In the genomic region with DNA sequence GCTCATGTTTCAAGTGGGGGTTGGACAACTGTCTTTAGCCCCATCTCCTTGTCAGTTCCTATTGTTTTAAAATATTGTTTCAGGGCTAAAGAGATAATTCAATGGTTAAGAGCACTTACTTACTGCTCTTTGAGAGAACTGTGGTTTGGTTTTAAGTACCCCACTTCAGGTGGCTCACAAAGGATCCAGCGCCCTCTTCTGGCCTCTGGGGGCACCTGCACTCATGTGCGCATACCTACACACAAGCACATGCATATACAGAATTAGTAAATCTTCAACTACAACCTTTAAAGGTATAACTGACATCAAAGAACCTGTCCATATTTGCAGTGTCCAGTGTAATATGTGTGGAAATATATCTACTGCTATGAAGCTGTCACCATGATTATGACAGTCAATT, we compare ENCODE assay signal across 10 mouse cellular contexts.
DNase-seq lines count a peak whose midpoint lies in the region; ATAC-seq and TF ChIP-seq lines count a peak whose summit lies in the region.
"Had no signal": no experiment of that assay in that cellular context is flagged by ENCODE, and none has a peak within 500 bp of the region (broad histone marks: within the 10 kb centered on the region; RNA-seq: fewer than 3 reads in every experiment).

No protein-coding gene starts in this region.

- DNase-seq in midbrain, postnatal 0 days (ENCODE audit: low spot score): no peak
- DNase-seq in MEL-GATA-1-ER (ENCODE audit: extremely low read depth, low read depth): peak; percentile 20
- no peak for DNase-seq in thymus, postnatal 25 days
- DNase-seq: cerebellum, adult 11-12 months; thymus, adult 2 months had no signal

- H3K9me3 ChIP-seq in heart, embryonic 16.5 days (replicated peaks; ENCODE audit: control insufficient read depth, low read length): peaks cover 9% of the 10 kb centered on the region; the same call in 1 of the 2 replicates
- no peaks in the 10 kb centered on the region for H3K9me3 ChIP-seq in heart, embryonic 11.5 days (replicated peaks; ENCODE audit: control insufficient read depth, low read length)
- H3K9me3 ChIP-seq in midbrain, postnatal 0 days (ENCODE audit: low read length): no peaks in the 10 kb centered on the region
- no peaks in the 10 kb centered on the region for H3K9me3 ChIP-seq in midbrain, embryonic 13.5 days
- H3K9me3 ChIP-seq in hindbrain, embryonic 13.5 days: no peaks in the 10 kb centered on the region
- H3K9me3 ChIP-seq: G1E had no signal

- H3K9ac ChIP-seq in heart, embryonic 16.5 days (ENCODE audit: low read length): no peak overlapping the region
- no peak overlapping the region for H3K9ac ChIP-seq in heart, embryonic 11.5 days (ENCODE audit: low read depth, low read length)
- no peak overlapping the region for H3K9ac ChIP-seq in midbrain, postnatal 0 days (replicated peaks; ENCODE audit: low read length, poor library complexity, severe bottlenecking)
- no peak overlapping the region for H3K9ac ChIP-seq in midbrain, embryonic 13.5 days (replicated peaks)
- H3K9ac ChIP-seq in hindbrain, embryonic 13.5 days: no peak overlapping the region

- no peaks in the 10 kb centered on the region for H3K27me3 ChIP-seq in heart, embryonic 16.5 days (ENCODE audit: control insufficient read depth, insufficient read depth, low read length)
- H3K27me3 ChIP-seq in heart, embryonic 11.5 days (ENCODE audit: control insufficient read depth, insufficient read depth, low read length): no peaks in the 10 kb centered on the region
- no peaks in the 10 kb centered on the region for H3K27me3 ChIP-seq in midbrain, postnatal 0 days (ENCODE audit: insufficient read depth, low read length)
- H3K27me3 ChIP-seq in midbrain, embryonic 13.5 days: no peaks in the 10 kb centered on the region
- no peaks in the 10 kb centered on the region for H3K27me3 ChIP-seq in hindbrain, embryonic 13.5 days

- no peak for ATAC-seq in heart, embryonic 16.5 days (replicated peaks; ENCODE audit: extremely low read depth, insufficient read depth, low FRiP score)
- ATAC-seq in heart, embryonic 11.5 days (replicated peaks; ENCODE audit: insufficient number of reproducible peaks, low FRiP score, low TSS enrichment): no peak
- ATAC-seq in midbrain, postnatal 0 days (ENCODE audit: low FRiP score): no peak
- ATAC-seq in midbrain, embryonic 13.5 days: no peak
- ATAC-seq in hindbrain, embryonic 13.5 days (ENCODE audit: low FRiP score): no peak

- WGBS in heart, embryonic 16.5 days: 78% methylated on average over 2 of the region's 2 CpGs
- 88% methylated on average over 2 of the region's 2 CpGs for WGBS in heart, embryonic 11.5 days (ENCODE audit: insufficient replicate concordance)
- 86% methylated on average over 2 of the region's 2 CpGs for WGBS in midbrain, postnatal 0 days
- 87% methylated on average over 2 of the region's 2 CpGs for WGBS in midbrain, embryonic 13.5 days
- 82% methylated on average over 2 of the region's 2 CpGs for WGBS in hindbrain, embryonic 13.5 days

- TF ChIP-seq CTCF in midbrain, postnatal 0 days (IDR thresholded peaks at IDR 0.05): peak; percentile 18

- no peak overlapping the region for H3K4me3 ChIP-seq in heart, embryonic 16.5 days (ENCODE audit: low read length)
- no peak overlapping the region for H3K4me3 ChIP-seq in heart, embryonic 11.5 days (ENCODE audit: low read depth, low read length)
- no peak overlapping the region for H3K4me3 ChIP-seq in midbrain, postnatal 0 days (ENCODE audit: low read depth, low read length)
- H3K4me3 ChIP-seq in midbrain, embryonic 13.5 days (replicated peaks): no peak overlapping the region
- no peak overlapping the region for H3K4me3 ChIP-seq in hindbrain, embryonic 13.5 days

- peaks cover 29% of the 10 kb centered on the region for H3K4me1 ChIP-seq in heart, embryonic 16.5 days (ENCODE audit: control insufficient read depth, insufficient read depth, low read length)
- peaks cover 24% of the 10 kb centered on the region for H3K4me1 ChIP-seq in heart, embryonic 11.5 days (ENCODE audit: control insufficient read depth, insufficient read depth, low read length)
- peaks cover 15% of the 10 kb centered on the region for H3K4me1 ChIP-seq in midbrain, postnatal 0 days (ENCODE audit: insufficient read depth, low read length)
- peaks cover 23% of the 10 kb centered on the region for H3K4me1 ChIP-seq in midbrain, embryonic 13.5 days (replicated peaks)
- peaks cover 34% of the 10 kb centered on the region for H3K4me1 ChIP-seq in hindbrain, embryonic 13.5 days (replicated peaks)

- H3K36me3 ChIP-seq in heart, embryonic 16.5 days (ENCODE audit: control insufficient read depth, insufficient read depth): no peaks in the 10 kb centered on the region
- H3K36me3 ChIP-seq in heart, embryonic 11.5 days (ENCODE audit: control insufficient read depth, insufficient read depth, low read length): no peaks in the 10 kb centered on the region
- 0 out of 2 replicates have a peak, but pooled peaks cover 7% of the 10 kb centered on the region for H3K36me3 ChIP-seq in midbrain, postnatal 0 days (ENCODE audit: insufficient read depth, low read length)
- H3K36me3 ChIP-seq in midbrain, embryonic 13.5 days: 0 out of 2 replicates have a peak, but pooled peaks cover 4% of the 10 kb centered on the region
- peaks cover 8% of the 10 kb centered on the region for H3K36me3 ChIP-seq in hindbrain, embryonic 13.5 days
- H3K36me3 ChIP-seq: G1E had no signal

- 0 out of 2 replicates have a peak overlapping the region, but pooled peaks have one; percentile 3 for H3K27ac ChIP-seq in heart, embryonic 16.5 days (ENCODE audit: low read length)
- H3K27ac ChIP-seq in heart, embryonic 11.5 days (ENCODE audit: low read depth, low read length): no peak overlapping the region
- no peak overlapping the region for H3K27ac ChIP-seq in midbrain, postnatal 0 days (ENCODE audit: low read depth, low read length)
- no peak overlapping the region for H3K27ac ChIP-seq in midbrain, embryonic 13.5 days
- H3K27ac ChIP-seq in hindbrain, embryonic 13.5 days: no peak overlapping the region

- H3K4me2 ChIP-seq in heart, embryonic 16.5 days (ENCODE audit: low read depth, low read length): no peak overlapping the region
- H3K4me2 ChIP-seq in heart, embryonic 11.5 days: no peak overlapping the region
- H3K4me2 ChIP-seq in midbrain, postnatal 0 days (ENCODE audit: low read depth, low read length, poor library complexity, severe bottlenecking): no peak overlapping the region
- no peak overlapping the region for H3K4me2 ChIP-seq in midbrain, embryonic 13.5 days (replicated peaks)
- H3K4me2 ChIP-seq in hindbrain, embryonic 13.5 days: no peak overlapping the region
